Mouse (Mus musculus): ENCODE data around the gene Pde7b.

GRCm38 (mm10) chr10:20657316-20658081 is 67.4 kb downstream of the Pde7b start:
- no peak for TF ChIP-seq MAFK (IDR thresholded peaks at IDR 0.05; ENCODE audit: insufficient replicate concordance, low read length)
- no peak for TF ChIP-seq EP300 (IDR thresholded peaks at IDR 0.05; ENCODE audit: low read length)

Measured in CH12.LX (cell line).